Mouse (Mus musculus) spleen, adult 2 months (tissue): ENCODE results near the gene Sh3gl1. TPM values are rescaled to one million over a fixed set of nuclear protein-coding genes. Genes with fewer than 3 reads are reported as not detected.
"Not testable (repeated sequence)": the region's sequence is repeated elsewhere in the genome, so short reads cannot be mapped to it uniquely, and the experiment has no call there.

Experiments
- DNase-seq, 2 experiments: peaks; one replicate each; pipeline versions ENCODE4 v3.0.0 to v3.0.0-alpha.2; 2012 to 2021; ENCODE audit warnings: low spot score in 2 of 2, low read depth in 1 of 2
- H3K27ac ChIP-seq: fragments of 200-500 bp; 2 replicates; pipeline ENCODE4 v1.5.1; 2012; ENCODE audit warnings: low read length, inconsistent platforms; ENCODE audit not compliant: insufficient read depth
- H3K27me3 ChIP-seq: fragments of 200-500 bp; 2 replicates; pipeline ENCODE4 v1.6.1; 2012; ENCODE audit warnings: mild to moderate bottlenecking, moderate library complexity, low read length, inconsistent platforms; ENCODE audit not compliant: control insufficient read depth, insufficient read depth
- H3K36me3 ChIP-seq: fragments of 200-500 bp; 2 replicates; pipeline ENCODE4 v1.6.1; 2012; ENCODE audit warnings: mild to moderate bottlenecking, low read length, inconsistent platforms; ENCODE audit not compliant: control insufficient read depth, insufficient read depth
- H3K4me1 ChIP-seq: fragments of 200-500 bp; 2 replicates; pipeline ENCODE4 v1.6.1; 2011; ENCODE audit warnings: inconsistent platforms; ENCODE audit not compliant: control insufficient read depth, insufficient read depth, insufficient read length
- H3K4me3 ChIP-seq: fragments of 200-500 bp; 2 replicates; pipeline ENCODE4 v1.5.1; 2011; ENCODE audit warnings: mild to moderate bottlenecking, inconsistent platforms; ENCODE audit not compliant: insufficient read depth, insufficient read length; ENCODE audit errors: extremely low read depth
- CTCF ChIP-seq: fragments of 200-500 bp; IDR thresholded peaks from 2 replicates; pipeline ENCODE4 v1.5.1; 2011; ENCODE audit warnings: mild to moderate bottlenecking, inconsistent platforms; ENCODE audit not compliant: insufficient read depth, insufficient read length, insufficient replicate concordance; ENCODE audit errors: extremely low read depth
- POLR2A ChIP-seq: fragments of 200-500 bp; IDR thresholded peaks from 2 replicates; pipeline ENCODE4 v1.6.1; 2011; ENCODE audit warnings: low read depth, low read length, inconsistent platforms
- WGBS: fragments of 180-500 bp; shearing (Covaris S2); methylation state at CpG from one replicate; pipeline ENCODE4 v1.1.7; 2018; 5-methylcytosine and 5-hydroxymethylcytosine counted together
- polyA plus RNA-seq: library from polyadenylated mRNA; depleted of rRNA; stranded (reverse); fragments of >200 nt; gene quantifications from 2 replicates; pipeline ENCODE4 v1.2.3, GENCODE M21; 2012; rRNA removed

Gene Sh3gl1
- polyA plus RNA-seq, result 72.3 and 80.8 TPM in 2 replicates

GRCm38 (mm10) chr17:56036176-56036900 lies at the start of gene Sh3gl1:
Gene Sh3gl1, minus strand, starts transcription at chr17:56036635.
- Histone ChIP-seq H3K27ac (peak within 1 kb of the TSS; percentile 96), H3K4me3 (peak within 1 kb of the TSS; percentile 90), H3K36me3 (no peaks in the 10 kb centered on the region), H3K4me1 (peaks cover 25% of the 10 kb centered on the region; the same call in 1 of the 2 replicates), H3K27me3 (no peaks in the 10 kb centered on the region)
- DNase-seq, result peak; percentile 97 to 98
- TF ChIP-seq POLR2A (peak; percentile 67), CTCF (peak; percentile 99)
- under 1% methylated on average over 74 of the region's 74 CpGs for WGBS

- H3K4me3 ChIP-seq, result no peak overlapping the region
- DNase-seq, result no peak
- H3K36me3 ChIP-seq, result peaks cover 10% of the 10 kb centered on the region; the same call in 1 of the 2 replicates
- H3K4me1 ChIP-seq, result peaks cover 10% of the 10 kb centered on the region; the same call in 1 of the 2 replicates
- WGBS, result 38% methylated on average over 8 of the region's 8 CpGs
- TF ChIP-seq CTCF (no peak), POLR2A (no peak)
- no peaks in the 10 kb centered on the region for H3K27me3 ChIP-seq
- H3K27ac ChIP-seq, result no peak overlapping the region
These were observed 44.5 kb upstream of the Sh3gl1 start for GRCm38 (mm10) chr17:56080781-56081585.

- DNase-seq, result no peak
- H3K4me3 ChIP-seq, result peak overlapping the region; percentile 97
- TF ChIP-seq CTCF (no peak), POLR2A (no peak)
- peaks cover 10% of the 10 kb centered on the region; the same call in 1 of the 2 replicates for H3K36me3 ChIP-seq
- H3K27me3 ChIP-seq, result no peaks in the 10 kb centered on the region
- WGBS, result under 1% methylated on average over 11 of the region's 11 CpGs
- peaks cover 14% of the 10 kb centered on the region for H3K4me1 ChIP-seq
- H3K27ac ChIP-seq, result no peak overlapping the region
These were observed 43.5 kb upstream of the Sh3gl1 start for GRCm38 (mm10) chr17:56079921-56080320.

- DNase-seq, result peak; percentile 99 to 100
- H3K27ac ChIP-seq, result peak within 1 kb of the TSS; percentile 69; the same call in 1 of the 2 replicates
- H3K27me3 ChIP-seq, result no peaks in the 10 kb centered on the region
- peaks cover 8% of the 10 kb centered on the region; the same call in 1 of the 2 replicates for H3K36me3 ChIP-seq
- peak; percentile 76 for TF ChIP-seq POLR2A
- TF ChIP-seq CTCF, result no peak
- WGBS, result under 1% methylated on average over 61 of the region's 61 CpGs
- H3K4me1 ChIP-seq, result peaks cover 14% of the 10 kb centered on the region
- peak within 1 kb of the TSS; percentile 97 for H3K4me3 ChIP-seq
These were observed 42.7 kb upstream of the Sh3gl1 start, which contains the start of gene Hdgfl2 for GRCm38 (mm10) chr17:56078880-56079795. Gene Hdgfl2, plus strand, starts transcription at chr17:56079634.

GRCm38 (mm10) chr17:56078361-56078760 lies 41.9 kb upstream of the Sh3gl1 start:
- Histone ChIP-seq H3K4me3 (0 out of 2 replicates have a peak overlapping the region, but pooled peaks have one; percentile 9), H3K4me1 (peaks cover 14% of the 10 kb centered on the region)
- not testable (repeated sequence) for DNase-seq

GRCm38 (mm10) chr17:56077523-56077922 lies 41.1 kb upstream of the Sh3gl1 start:
- peaks cover 10% of the 10 kb centered on the region for H3K36me3 ChIP-seq
- WGBS, result 83% methylated on average over 5 of the region's 5 CpGs
- H3K27ac ChIP-seq, result no peak overlapping the region
- H3K4me1 ChIP-seq, result peaks cover 14% of the 10 kb centered on the region
- no peak overlapping the region for H3K4me3 ChIP-seq
- no peaks in the 10 kb centered on the region for H3K27me3 ChIP-seq
- no peak for DNase-seq
- no peak for TF ChIP-seq POLR2A
- TF ChIP-seq CTCF, result no peak

More at GRCm38 (mm10) chr17:56078361-56078760, 41.9 kb upstream of the Sh3gl1 start:
- WGBS, result 65% methylated on average over 9 of the region's 9 CpGs
- not testable (repeated sequence) for H3K36me3 ChIP-seq, H3K27me3 ChIP-seq
- peak overlapping the region; percentile 14; the same call in 1 of the 2 replicates for H3K27ac ChIP-seq
